Mouse (Mus musculus): ENCODE measurements around the gene Mylk3.

The Mylk3 gene

DNA sequence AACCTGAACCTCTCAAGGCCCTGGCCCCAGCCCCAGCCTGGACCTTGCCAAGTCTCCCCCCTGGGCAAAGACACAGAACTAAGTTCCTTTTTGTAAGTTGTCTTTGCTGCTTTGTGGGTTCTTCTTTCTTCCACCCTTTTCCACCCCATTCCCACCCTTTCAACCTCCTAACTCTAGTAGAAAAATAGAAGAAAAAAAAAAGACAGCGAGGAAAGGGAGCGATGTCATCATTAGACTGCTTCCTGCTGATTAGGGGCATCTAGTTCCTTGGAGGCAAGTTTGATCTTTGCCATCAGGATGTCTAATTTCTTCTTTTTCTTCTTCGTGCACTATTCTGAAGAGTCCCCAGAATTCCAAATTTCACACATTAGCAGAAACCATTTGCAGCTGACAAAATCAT, 73.1 kb downstream of the Mylk3 start:
- no peak for DNase-seq (ENCODE audit: low spot score)

DNA sequence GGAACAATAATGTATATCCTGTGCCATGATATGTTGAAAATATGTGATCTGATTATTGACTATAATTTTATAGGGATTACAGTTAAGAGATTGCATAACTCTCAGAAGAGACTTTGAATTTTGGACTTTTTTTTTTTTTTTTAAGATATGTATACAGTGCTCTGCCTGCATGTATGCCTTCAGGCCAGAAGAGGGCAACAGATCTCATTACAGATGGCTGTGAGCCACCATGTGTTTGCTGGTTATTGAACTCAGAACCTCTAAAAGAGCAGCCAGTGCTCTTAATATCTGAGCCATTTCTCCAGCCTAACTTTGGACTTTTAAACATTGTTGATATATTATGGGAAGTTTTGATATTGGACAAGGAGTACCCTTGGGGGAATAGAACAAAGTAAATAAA, 74.4 kb downstream of the Mylk3 start:
- DNase-seq (ENCODE audit: low spot score), result no peak

DNA sequence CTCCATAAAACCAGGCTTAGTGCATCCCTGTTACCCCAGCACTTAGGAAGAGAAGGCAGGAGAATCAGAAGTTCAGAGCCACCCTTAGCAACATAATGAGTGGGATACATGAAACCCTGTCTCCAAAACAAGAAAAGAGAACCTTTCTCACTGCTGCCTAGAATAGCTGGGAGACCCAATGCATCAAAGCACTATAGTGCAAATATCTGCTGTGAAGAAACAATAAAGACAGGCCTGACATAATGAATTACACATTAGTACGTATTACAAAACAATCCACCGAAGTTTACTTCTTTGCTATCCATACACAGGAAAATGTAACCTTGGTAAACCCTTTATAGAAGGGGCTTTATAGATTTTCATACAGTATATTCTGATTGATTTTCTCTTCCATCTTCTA, 77.6 kb downstream of the Mylk3 start:
- DNase-seq (ENCODE audit: low spot score), result no peak

DNA sequence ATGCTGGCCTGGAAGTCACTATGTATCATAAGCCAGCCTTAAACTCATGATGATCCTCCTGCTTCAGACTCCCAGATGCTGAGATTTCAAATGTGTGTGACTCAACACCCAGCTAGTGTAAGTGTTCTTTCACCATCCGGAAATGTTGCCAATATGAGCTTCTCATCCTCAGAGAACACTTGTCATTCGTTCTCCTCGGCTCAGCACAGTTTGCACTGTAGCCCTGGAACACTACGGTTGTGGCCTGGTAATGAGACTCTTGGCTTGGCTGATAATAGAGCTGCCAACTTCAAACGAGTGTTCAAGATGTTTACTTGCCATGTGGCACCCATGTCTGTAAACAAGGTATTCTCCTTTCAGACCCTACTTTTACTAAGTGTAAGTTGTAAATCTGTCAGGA, 82.6 kb downstream of the Mylk3 start:
- DNase-seq (ENCODE audit: low spot score), result no peak

DNA sequence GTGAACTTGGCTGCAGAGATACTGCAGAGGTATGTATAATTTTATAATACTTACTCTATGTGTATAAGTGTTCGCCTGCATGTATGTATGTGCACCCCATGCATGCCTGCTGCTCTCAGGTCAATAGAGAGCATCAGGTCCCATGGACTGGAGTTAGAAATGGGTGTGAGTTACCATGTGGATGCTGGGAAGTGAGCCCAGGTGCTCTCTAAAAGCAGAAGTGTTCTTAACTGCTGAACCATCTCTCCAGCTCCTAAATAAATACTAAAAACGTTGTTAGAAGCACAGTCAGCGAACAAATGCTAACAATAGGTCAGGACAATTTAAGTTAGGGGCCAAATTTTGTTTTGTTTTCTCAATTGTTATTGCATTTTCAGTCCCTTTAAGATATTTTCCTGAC, 83.2 kb downstream of the Mylk3 start:
- DNase-seq (ENCODE audit: low spot score), result no peak

DNA sequence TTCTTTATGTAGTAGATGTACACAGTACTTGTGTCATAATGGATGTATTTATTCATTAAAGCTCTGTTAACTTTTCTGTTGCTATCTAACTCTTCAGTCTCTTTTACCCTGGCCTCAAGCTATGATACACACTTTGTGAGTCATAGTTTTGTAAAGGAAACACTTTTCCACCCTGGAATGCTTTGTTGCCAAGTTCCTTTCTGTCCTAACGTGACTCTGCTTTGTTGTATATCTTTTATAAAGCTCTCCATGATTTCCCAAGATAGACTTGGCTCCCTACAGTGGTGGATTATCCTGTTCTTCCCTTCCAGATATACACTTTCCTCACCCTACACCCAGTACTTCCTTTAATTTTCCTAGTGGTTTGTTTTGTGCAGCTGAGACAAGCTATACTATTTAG, 84.2 kb downstream of the Mylk3 start:
- no peak for DNase-seq (ENCODE audit: low spot score)

DNA sequence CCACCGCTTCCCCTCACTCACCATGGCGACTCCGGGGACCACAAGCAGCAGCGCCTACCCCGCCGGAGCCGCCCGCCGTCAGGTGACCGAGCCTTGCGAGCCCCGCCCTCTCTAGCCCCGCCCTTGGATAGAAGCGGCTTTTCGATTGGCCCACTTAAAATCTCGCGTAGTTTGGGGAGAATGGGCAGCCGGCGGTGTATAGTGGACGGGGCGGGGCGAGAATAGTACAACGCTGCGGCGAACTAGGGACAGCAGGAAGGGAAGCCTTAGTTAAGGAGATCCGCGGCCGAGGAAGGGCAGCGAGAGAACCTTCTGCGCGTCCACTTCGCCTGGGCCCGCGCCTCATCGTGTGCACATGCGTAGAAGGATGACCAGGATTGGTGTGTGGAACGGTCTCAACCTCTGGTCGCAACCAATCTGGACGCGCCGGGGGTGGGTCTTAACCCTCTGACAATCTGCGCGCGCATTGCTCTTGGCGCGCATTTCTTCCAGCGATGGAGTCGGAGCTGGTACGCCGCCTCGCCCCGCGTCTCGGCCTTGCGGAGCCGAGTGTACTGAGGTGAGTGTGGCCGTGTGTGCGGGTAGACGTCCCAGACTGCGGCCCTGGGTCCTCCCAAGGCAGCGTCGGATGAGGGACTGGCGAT, 86.6 kb downstream of the Mylk3 start, which contains the start of the genes Orc6 and Vps35:
Orc6 (plus strand) TSS at position 199 of the 644 bp plus-strand sequence.
Vps35 (minus strand) TSS at position 369 of the 644 bp plus-strand sequence.
- peak; percentile 94 for DNase-seq (ENCODE audit: low spot score)

DNA sequence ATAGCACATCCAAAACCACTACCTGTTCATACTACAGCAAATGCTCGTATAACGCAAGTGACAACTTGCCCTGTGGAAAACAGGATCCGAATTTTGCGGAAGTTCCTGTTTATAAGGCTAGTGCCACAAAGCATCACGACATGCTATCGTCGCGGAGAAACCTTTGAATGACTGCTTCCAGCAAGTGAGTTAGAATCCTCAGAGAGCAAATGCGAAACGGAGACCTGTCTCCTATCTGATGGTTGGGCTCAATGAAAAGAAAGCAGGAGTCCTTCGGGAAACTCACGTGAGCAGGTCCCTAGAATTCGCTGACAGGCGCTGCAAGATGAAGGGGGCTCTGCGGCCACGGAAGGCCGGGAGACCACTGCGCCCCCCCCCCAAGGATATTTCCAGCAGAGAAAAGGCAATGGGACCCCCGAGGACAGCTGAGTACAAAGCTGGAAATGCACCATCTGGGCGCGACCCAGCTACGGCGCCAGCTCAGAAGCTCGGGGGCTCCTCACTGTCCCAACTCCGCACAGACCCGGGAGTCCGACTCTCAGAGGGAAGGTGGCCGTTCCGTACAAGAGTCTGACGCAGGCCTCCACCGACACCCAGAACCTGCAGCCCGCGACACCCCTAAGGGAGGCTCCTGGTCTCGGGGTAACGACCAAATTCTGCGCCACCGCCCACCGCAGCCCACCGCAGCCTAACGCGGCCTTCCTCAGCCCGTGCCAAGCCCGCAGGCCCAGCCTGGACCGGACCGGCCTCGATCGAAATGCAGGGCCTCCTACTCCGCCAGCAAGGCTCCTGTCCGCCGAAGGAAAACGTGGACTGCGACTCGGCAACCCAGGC, 87.3 kb downstream of the Mylk3 start:
- no peak for DNase-seq (ENCODE audit: low spot score)

DNA sequence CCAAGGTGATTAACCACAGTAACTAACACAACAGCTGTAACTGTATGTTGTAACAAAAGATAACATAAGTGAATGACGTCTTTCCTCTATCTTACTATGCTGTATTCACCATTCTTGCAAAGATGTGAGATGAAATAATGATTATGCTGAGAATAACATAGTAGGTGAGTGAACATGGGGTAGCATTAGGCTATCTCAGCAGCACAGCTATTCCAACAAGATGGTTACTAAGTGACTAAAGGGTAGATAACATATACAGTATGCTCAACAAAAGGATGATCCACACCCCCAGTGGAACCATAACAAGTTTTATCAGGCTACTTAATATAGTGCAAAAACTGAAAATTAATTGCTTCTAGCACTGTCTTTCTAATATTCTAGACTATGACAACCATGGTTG, 99.3 kb downstream of the Mylk3 start:
- DNase-seq (ENCODE audit: low spot score), result no peak

Data from urinary bladder, postnatal 25 days (tissue).